Mouse (Mus musculus) brain, embryonic 14.5 days (tissue): ENCODE measurements around the gene C1qtnf4.

Experiments used
- CTCF ChIP-seq: fragments of 200-500 bp; IDR thresholded peaks from 2 replicates; pipeline ENCODE4 v1.5.1; 2012; ENCODE audit warnings: inconsistent platforms, mild to moderate bottlenecking, moderate library complexity, borderline replicate concordance; ENCODE audit not compliant: insufficient read depth, insufficient read length; ENCODE audit errors: extremely low read depth
- POLR2A ChIP-seq: fragments of 200-500 bp; IDR thresholded peaks from 2 replicates; pipeline ENCODE4 v1.6.1; 2012; ENCODE audit warnings: mild to moderate bottlenecking, inconsistent platforms, borderline replicate concordance; ENCODE audit not compliant: poor library complexity, insufficient read depth, insufficient read length, severe bottlenecking; ENCODE audit errors: extremely low read depth

- TF ChIP-seq POLR2A, result no peak
- TF ChIP-seq CTCF, result no peak
Measured at GRCm38 (mm10) chr2:90903398-90903797, 17.7 kb downstream of the C1qtnf4 start.
